10 mouse cellular contexts compared by ENCODE assay signal in genomic region chr4:56725839-56726238, GRCm38 (mm10). TPM values are rescaled to one million over a fixed set of nuclear protein-coding genes. Genes with fewer than 3 reads are reported as not detected.
DNase-seq lines count a peak whose midpoint lies in the region.
"Had no signal": no experiment of that assay in that cellular context is flagged by ENCODE, and none has a peak within 500 bp of the region (broad histone marks: within the 10 kb centered on the region; RNA-seq: fewer than 3 reads in every experiment).

No protein-coding gene starts in this region.

- DNase-seq in heart, adult 11 months, result peak; percentile 43
- no peak for DNase-seq in heart, postnatal 36 days
- DNase-seq in right cerebral cortex, postnatal 10 days (ENCODE audit: low spot score in 2 of 2), result peak; percentile 42 to 56
- no peak for DNase-seq in right cerebral cortex, postnatal 25 days
- DNase-seq in c-Kit-positive CD71-negative TER-119-negative erythroid progenitor cells, embryonic 14.5 days (ENCODE audit: low read depth), result peak; percentile 2
- DNase-seq in thymus, postnatal 0 days (ENCODE audit: low spot score), result peak; percentile 13
- no peak for DNase-seq in gastrocnemius, adult 8-10 months (ENCODE audit: low spot score in 2 of 2)
- no peak for DNase-seq in urinary bladder, adult 18-20 months (ENCODE audit: low spot score in 2 of 2)

- intact Hi-C loops in heart, postnatal 36 days (cut with DNase I), result no loop called here

RNA-seq across cellular contexts. Expression of gene Gm26657, which starts 14.0 kb away (rescaled TPM):
- not detected for total RNA-seq in heart, postnatal 36 days (2021)
- polyA plus RNA-seq in thymus, postnatal 0 days (2015; fragmentation: Nextera tagmentation; extraction: Ambion mirVana), result not detected in 2 replicates
- not detected for total RNA-seq in gastrocnemius, adult 8-10 months (2022)
- total RNA-seq: left cerebral cortex, adult 8-10 months had no signal
- polyA plus RNA-seq: heart, embryonic 11.5 days had no signal

RNA-seq across cellular contexts. Expression of gene Actl7b, which starts 15.4 kb away (rescaled TPM):
- total RNA-seq in heart, postnatal 36 days (2021), result not detected
- polyA plus RNA-seq in thymus, postnatal 0 days (2015; fragmentation: Nextera tagmentation; extraction: Ambion mirVana), result not detected in 2 replicates
- total RNA-seq in gastrocnemius, adult 8-10 months (2022), result not detected
- polyA plus RNA-seq: heart, embryonic 11.5 days had no signal

RNA-seq across cellular contexts. Expression of gene Actl7a, which starts 17.4 kb away (rescaled TPM):
- total RNA-seq in heart, postnatal 36 days (2021), result not detected
- not detected in 2 replicates for polyA plus RNA-seq in thymus, postnatal 0 days (2015; fragmentation: Nextera tagmentation; extraction: Ambion mirVana)
- total RNA-seq in gastrocnemius, adult 8-10 months (2022), result not detected
- total RNA-seq: left cerebral cortex, adult 8-10 months had no signal

Comparison
In these comparisons a context has a peak if more than half of its experiments do, and no peak if none do; other contexts are left out.
1. DNase-seq: peak in heart, adult 11 months (single experiment), right cerebral cortex, postnatal 10 days (2 of 2), c-Kit-positive CD71-negative TER-119-negative erythroid progenitor cells, embryonic 14.5 days (single experiment) and thymus, postnatal 0 days (single experiment); none in heart, postnatal 36 days (0 of 2), right cerebral cortex, postnatal 25 days (single experiment), gastrocnemius, adult 8-10 months (0 of 2) and urinary bladder, adult 18-20 months (0 of 2).